Mouse (Mus musculus): Measurements from ENCODE around the gene Gng13. TPM values are rescaled to one million over a fixed set of nuclear protein-coding genes. Genes with fewer than 3 reads are reported as not detected.

Gng13 gene
- polyA plus RNA-seq, 1 experiment from 2014 or later: 0.95 TPM

- ATAC-seq: no peak
- H3K9ac ChIP-seq (ENCODE audit: low read depth, low read length): no peak overlapping the region
- no peak for TF ChIP-seq CTCF (IDR thresholded peaks at IDR 0.05; ENCODE audit: low read depth)
- no peaks in the 10 kb centered on the region for H3K9me3 ChIP-seq (ENCODE audit: control insufficient read depth)
- H3K4me1 ChIP-seq (replicated peaks; ENCODE audit: control insufficient read depth, insufficient read depth, low read length): no peaks in the 10 kb centered on the region
- H3K27me3 ChIP-seq (replicated peaks; ENCODE audit: control insufficient read depth, insufficient read depth, low read length): no peaks in the 10 kb centered on the region
- no peak overlapping the region for H3K4me3 ChIP-seq (ENCODE audit: low read depth, low read length)
- WGBS: 43% methylated on average over 4 of the region's 4 CpGs
- H3K27ac ChIP-seq (ENCODE audit: low read depth, low read length): no peak overlapping the region
- H3K4me2 ChIP-seq (replicated peaks; ENCODE audit: low read depth): no peak overlapping the region
- no peaks in the 10 kb centered on the region for H3K36me3 ChIP-seq (ENCODE audit: control insufficient read depth, insufficient read depth)
Measured at GRCm38 (mm10) chr17:25761561-25761970, 44.6 kb downstream of the Gng13 start.

- TF ChIP-seq CTCF (IDR thresholded peaks at IDR 0.05; ENCODE audit: low read depth): no peak
- no peaks in the 10 kb centered on the region for H3K36me3 ChIP-seq (ENCODE audit: control insufficient read depth, insufficient read depth)
- no peak overlapping the region for H3K4me3 ChIP-seq (ENCODE audit: low read depth, low read length)
- WGBS: 29% methylated on average over 3 of the region's 3 CpGs
- no peaks in the 10 kb centered on the region for H3K4me1 ChIP-seq (replicated peaks; ENCODE audit: control insufficient read depth, insufficient read depth, low read length)
- H3K9ac ChIP-seq (ENCODE audit: low read depth, low read length): no peak overlapping the region
- no peak overlapping the region for H3K4me2 ChIP-seq (replicated peaks; ENCODE audit: low read depth)
- H3K9me3 ChIP-seq (ENCODE audit: control insufficient read depth): no peaks in the 10 kb centered on the region
- no peak for ATAC-seq
- H3K27ac ChIP-seq (ENCODE audit: low read depth, low read length): no peak overlapping the region
- H3K27me3 ChIP-seq (replicated peaks; ENCODE audit: control insufficient read depth, insufficient read depth, low read length): no peaks in the 10 kb centered on the region
Measured at GRCm38 (mm10) chr17:25762591-25762990, 45.6 kb downstream of the Gng13 start.

GRCm38 (mm10) chr17:25765886-25766285, 48.9 kb downstream of the Gng13 start:
- Histone ChIP-seq H3K36me3 (ENCODE audit: control insufficient read depth, insufficient read depth) (no peaks in the 10 kb centered on the region), H3K4me2 (replicated peaks; ENCODE audit: low read depth) (no peak overlapping the region), H3K27me3 (replicated peaks; ENCODE audit: control insufficient read depth, insufficient read depth, low read length) (0 out of 2 replicates have a peak, but pooled peaks cover 5% of the 10 kb centered on the region), H3K4me3 (ENCODE audit: low read depth, low read length) (no peak overlapping the region), H3K4me1 (replicated peaks; ENCODE audit: control insufficient read depth, insufficient read depth, low read length) (no peaks in the 10 kb centered on the region), H3K27ac (ENCODE audit: low read depth, low read length) (no peak overlapping the region), H3K9me3 (ENCODE audit: control insufficient read depth) (no peaks in the 10 kb centered on the region), H3K9ac (ENCODE audit: low read depth, low read length) (no peak overlapping the region)
- no peak for TF ChIP-seq CTCF (IDR thresholded peaks at IDR 0.05; ENCODE audit: low read depth)
- WGBS: 71% methylated on average over 5 of the region's 5 CpGs
- ATAC-seq: no peak

Small RNAs within 50 kb of the gene (microRNA-seq; reads per million reads assigned to microRNA genes)
- gene Gm25083: not detected

Other genes with a start within 250 kb of the Gng13 start
- gene Sstr5, start 219.9 kb upstream of the Gng13 start, polyA plus RNA-seq (2015; fragmentation: Nextera tagmentation; extraction: Ambion mirVana): 0.64 and 0.77 TPM in 2 replicates
- 1.7 and 2.5 TPM in 2 replicates for gene Sox8, start 146.5 kb upstream of the Gng13 start, polyA plus RNA-seq (2015; fragmentation: Nextera tagmentation; extraction: Ambion mirVana)
- gene Lmf1, start 138.1 kb upstream of the Gng13 start, polyA plus RNA-seq (2015; fragmentation: Nextera tagmentation; extraction: Ambion mirVana): 16.1 and 16.5 TPM in 2 replicates
- 4.3 and 6.1 TPM in 2 replicates for gene Chtf18, start 10.2 kb downstream of the Gng13 start, polyA plus RNA-seq (2015; fragmentation: Nextera tagmentation; extraction: Ambion mirVana)
- gene Rpusd1, start 10.5 kb downstream of the Gng13 start, polyA plus RNA-seq (2015; fragmentation: Nextera tagmentation; extraction: Ambion mirVana): 6.7 and 7.2 TPM in 2 replicates
- not detected in 2 replicates for gene Mslnl, start 18.9 kb downstream of the Gng13 start, polyA plus RNA-seq (2015; fragmentation: Nextera tagmentation; extraction: Ambion mirVana)
- gene Msln, start 37.2 kb downstream of the Gng13 start, polyA plus RNA-seq (2015; fragmentation: Nextera tagmentation; extraction: Ambion mirVana): 48.2 and 57.0 TPM in 2 replicates
- gene Narfl, start 56.6 kb downstream of the Gng13 start, polyA plus RNA-seq (2015; fragmentation: Nextera tagmentation; extraction: Ambion mirVana): 20.2 and 21.7 TPM in 2 replicates
- 28.2 and 31.4 TPM in 2 replicates for gene Haghl, start 68.5 kb downstream of the Gng13 start, polyA plus RNA-seq (2015; fragmentation: Nextera tagmentation; extraction: Ambion mirVana)
- 0.09 and 0.18 TPM in 2 replicates for gene Ccdc78, start 69.4 kb downstream of the Gng13 start, polyA plus RNA-seq (2015; fragmentation: Nextera tagmentation; extraction: Ambion mirVana)
- gene Fam173a, start 75.7 kb downstream of the Gng13 start, polyA plus RNA-seq (2015; fragmentation: Nextera tagmentation; extraction: Ambion mirVana): 127 and 129 TPM in 2 replicates
- not detected in 2 replicates for gene AC134908.4, start 78.5 kb downstream of the Gng13 start, polyA plus RNA-seq (2015; fragmentation: Nextera tagmentation; extraction: Ambion mirVana)
- 21.4 and 23.5 TPM in 2 replicates for gene Metrn, start 80.0 kb downstream of the Gng13 start, polyA plus RNA-seq (2015; fragmentation: Nextera tagmentation; extraction: Ambion mirVana)
- 1.1 and 1.5 TPM in 2 replicates for gene Fbxl16, start 91.9 kb downstream of the Gng13 start, polyA plus RNA-seq (2015; fragmentation: Nextera tagmentation; extraction: Ambion mirVana)
- 9.6 and 10.2 TPM in 2 replicates for gene Wdr24, start 106.5 kb downstream of the Gng13 start, polyA plus RNA-seq (2015; fragmentation: Nextera tagmentation; extraction: Ambion mirVana)
- gene Jmjd8, start 111.7 kb downstream of the Gng13 start, polyA plus RNA-seq (2015; fragmentation: Nextera tagmentation; extraction: Ambion mirVana): 22.7 and 23.0 TPM in 2 replicates
- gene Stub1, start 116.2 kb downstream of the Gng13 start, polyA plus RNA-seq (2015; fragmentation: Nextera tagmentation; extraction: Ambion mirVana): 245 and 246 TPM in 2 replicates
- gene Rhbdl1, start 120.1 kb downstream of the Gng13 start, polyA plus RNA-seq (2015; fragmentation: Nextera tagmentation; extraction: Ambion mirVana): 1.4 and 1.9 TPM in 2 replicates
- 0.54 and 0.90 TPM in 2 replicates for gene Gm20683, start 124.6 kb downstream of the Gng13 start, polyA plus RNA-seq (2015; fragmentation: Nextera tagmentation; extraction: Ambion mirVana)
- gene Rhot2, start 127.7 kb downstream of the Gng13 start, polyA plus RNA-seq (2015; fragmentation: Nextera tagmentation; extraction: Ambion mirVana): 18.1 and 20.4 TPM in 2 replicates
- 2.5 and 2.9 TPM in 2 replicates for gene Wdr90, start 144.3 kb downstream of the Gng13 start, polyA plus RNA-seq (2015; fragmentation: Nextera tagmentation; extraction: Ambion mirVana)
- 51.0 and 55.9 TPM in 2 replicates for gene Mcrip2, start 151.6 kb downstream of the Gng13 start, polyA plus RNA-seq (2015; fragmentation: Nextera tagmentation; extraction: Ambion mirVana)
- 46.6 and 51.7 TPM in 2 replicates for gene Mettl26, start 157.9 kb downstream of the Gng13 start, polyA plus RNA-seq (2015; fragmentation: Nextera tagmentation; extraction: Ambion mirVana)
- gene Wfikkn1, start 163.7 kb downstream of the Gng13 start, polyA plus RNA-seq (2015; fragmentation: Nextera tagmentation; extraction: Ambion mirVana): 0.14 and 0.27 TPM in 2 replicates
- 15.8 and 16.9 TPM in 2 replicates for gene Rab40c, start 202.6 kb downstream of the Gng13 start, polyA plus RNA-seq (2015; fragmentation: Nextera tagmentation; extraction: Ambion mirVana)
- gene Pigq, start 227.8 kb downstream of the Gng13 start, polyA plus RNA-seq (2015; fragmentation: Nextera tagmentation; extraction: Ambion mirVana): 34.9 and 37.2 TPM in 2 replicates
- not detected in 2 replicates for gene Nhlrc4, start 227.8 kb downstream of the Gng13 start, polyA plus RNA-seq (2015; fragmentation: Nextera tagmentation; extraction: Ambion mirVana)
- 0.05 and 0.09 TPM in 2 replicates for gene A930017K11Rik, start 235.4 kb downstream of the Gng13 start, polyA plus RNA-seq (2015; fragmentation: Nextera tagmentation; extraction: Ambion mirVana)